In the genomic region with DNA sequence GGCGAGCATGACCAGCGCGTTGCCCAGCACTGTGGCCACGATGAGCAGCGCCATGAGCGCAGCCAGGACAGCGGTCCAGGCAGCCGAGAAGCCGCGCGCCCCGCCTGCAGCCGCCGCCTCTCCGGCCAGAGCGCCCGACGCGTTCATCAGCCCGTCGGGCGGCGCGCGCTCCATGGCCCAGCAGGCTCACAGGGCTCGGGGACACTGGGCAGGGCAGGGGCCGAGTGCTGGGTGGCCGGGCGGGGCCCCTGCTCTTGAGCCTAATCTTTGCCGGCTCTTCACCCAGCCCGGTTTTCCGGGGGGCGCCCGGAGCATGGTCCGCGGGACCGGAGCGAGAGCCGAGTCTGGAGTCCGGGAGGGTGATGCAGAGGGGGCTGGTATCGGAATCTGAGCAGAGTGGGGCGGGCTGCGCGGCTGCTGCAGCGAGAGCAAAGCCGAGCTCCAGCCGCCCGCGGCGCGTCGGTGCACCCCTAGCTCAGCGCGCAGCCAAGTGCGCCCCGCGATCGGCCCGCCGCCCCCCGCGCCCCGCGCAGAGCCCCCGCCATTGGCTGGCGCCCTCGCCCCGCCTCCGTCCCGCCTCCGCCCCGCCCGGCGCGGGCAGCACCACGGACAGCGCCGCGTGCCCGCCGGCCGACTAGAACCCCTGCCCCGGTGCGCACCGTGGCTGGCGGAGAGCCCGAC, we compare ENCODE assay signal across 8 mouse cellular contexts. TPM values are rescaled to one million over a fixed set of nuclear protein-coding genes. Genes with fewer than 3 reads are reported as not detected.
DNase-seq lines count a peak whose midpoint lies in the region; ATAC-seq and TF ChIP-seq lines count a peak whose summit lies in the region.

TSS of gene Hrh3 (minus strand) at position 511 of the 681 bp plus-strand sequence.

- peak; percentile 42 for DNase-seq in T-cell, adult 2 months (ENCODE audit: low spot score)
- peak; percentile 73 for DNase-seq in cerebellum, adult 9-10 months
- DNase-seq in gastrocnemius, adult 2 months = peak; percentile 87
- peak; percentile 66 for DNase-seq in induced T-regulatory cell, adult 2 months (ENCODE audit: low read depth)
- peak; percentile 65 to 79 for DNase-seq in left cerebral cortex, postnatal 36 days (ENCODE audit: low spot score in 2 of 2)
- peak; percentile 50 for DNase-seq in spleen, adult 12 weeks (ENCODE audit: low spot score)

- peak; percentile 66 for ATAC-seq in megakaryocyte-erythroid progenitor cell, adult 5-6 weeks (replicated peaks; ENCODE audit: low FRiP score, low TSS enrichment, poor library complexity, severe bottlenecking)
- ATAC-seq in erythroid progenitor cell, adult 5-6 weeks (replicated peaks; ENCODE audit: low FRiP score, poor library complexity, severe bottlenecking) = no peak

- intact Hi-C loops in gastrocnemius, adult 2 months (cut with DNase I) = no loop called here
- intact Hi-C loops in left cerebral cortex, postnatal 36 days (cut with DNase I) = no loop called here

- peak within 1 kb of the TSS; percentile 77 for H3K4me3 ChIP-seq in gastrocnemius, adult 2 months

- no peak for TF ChIP-seq CTCF in gastrocnemius, adult 2 months (IDR thresholded peaks at IDR 0.05)

- no peak within 1 kb of the TSS for H3K27ac ChIP-seq in gastrocnemius, adult 2 months

RNA-seq across cellular contexts. Expression of gene Hrh3, which starts in this region (rescaled TPM):
- total RNA-seq in gastrocnemius, adult 2 months (2021) = not detected
- 10 to 100 TPM; 94.8 to 99.4 TPM for total RNA-seq in left cerebral cortex, postnatal 36 days (2021)
- total RNA-seq in megakaryocyte-erythroid progenitor cell, adult 5-6 weeks (2014; fragmentation: Nextera tagmentation) = not detected in 2 replicates
- total RNA-seq in megakaryocyte-erythroid progenitor cell, adult 5-6 weeks (2017) = not detected in 2 replicates
- total RNA-seq in erythroid progenitor cell, adult 5-6 weeks (2015; ENCODE audit: low replicate concordance) = not detected in 2 replicates
- not detected in 2 replicates for total RNA-seq in erythroid progenitor cell, adult 5-6 weeks (2017; ENCODE audit: low replicate concordance)

Comparison
In these comparisons a context has a peak if more than half of its experiments do, and no peak if none do; other contexts are left out.
1. RNA of gene Hrh3 (total RNA-seq): 94.8 to 99.4 TPM in left cerebral cortex, postnatal 36 days; not detected in gastrocnemius, adult 2 months, not detected in megakaryocyte-erythroid progenitor cell, adult 5-6 weeks and not detected in erythroid progenitor cell, adult 5-6 weeks; every median in the first group is over 10 times any median in the second.
2. Peak in DNase-seq and H3K4me3 ChIP-seq in gastrocnemius, adult 2 months; RNA of the gene not detected or under 1 TPM.
3. Peak in ATAC-seq in megakaryocyte-erythroid progenitor cell, adult 5-6 weeks; RNA of the gene not detected or under 1 TPM.
4. Peak in every context shown above with its lines, with median percentiles within 50 percentile points of each other: DNase-seq.